Mouse (Mus musculus): Measurements from ENCODE around the gene Stk38l. TPM values are rescaled to one million over a fixed set of nuclear protein-coding genes. Genes with fewer than 3 reads are reported as not detected.
"Not testable (repeated sequence)": the region's sequence is repeated elsewhere in the genome, so short reads cannot be mapped to it uniquely, and the experiment has no call there.

Gene Stk38l
- polyA plus RNA-seq, 1 experiment: 1.2 TPM

- no peaks in the 10 kb centered on the region for H3K27me3 ChIP-seq (ENCODE audit: control insufficient read depth, insufficient read depth, low read length)
- no peaks in the 10 kb centered on the region for H3K4me1 ChIP-seq (ENCODE audit: control insufficient read depth, insufficient read depth, insufficient read length)
- no peak overlapping the region for H3K27ac ChIP-seq (ENCODE audit: insufficient read depth, low read length)
- TF ChIP-seq POLR2A (IDR thresholded peaks at IDR 0.05; ENCODE audit: low read depth, low read length) (no peak), CTCF (IDR thresholded peaks at IDR 0.05; ENCODE audit: extremely low read depth, insufficient read depth, insufficient read length, insufficient replicate concordance) (no peak)
- 91% methylated on average over 4 of the region's 4 CpGs for WGBS
- H3K4me3 ChIP-seq (ENCODE audit: extremely low read depth, insufficient read depth, insufficient read length): no peak overlapping the region
- peaks cover 10% of the 10 kb centered on the region for H3K36me3 ChIP-seq (ENCODE audit: control insufficient read depth, insufficient read depth, low read length)
- no peak for DNase-seq (ENCODE audit: low read depth in 1 of 2, low spot score in 2 of 2)
Measured at GRCm38 (mm10) chr6:146765270-146765669, 40.5 kb downstream of the Stk38l start.

GRCm38 (mm10) chr6:146768813-146769404 is 44.1 kb downstream of the Stk38l start:
- 95% methylated on average over 10 of the region's 10 CpGs for WGBS
- DNase-seq (ENCODE audit: low read depth in 1 of 2, low spot score in 2 of 2): no peak
- peaks cover 15% of the 10 kb centered on the region for H3K36me3 ChIP-seq (ENCODE audit: control insufficient read depth, insufficient read depth, low read length)
- no peak overlapping the region for H3K27ac ChIP-seq (ENCODE audit: insufficient read depth, low read length)
- no peaks in the 10 kb centered on the region for H3K4me1 ChIP-seq (ENCODE audit: control insufficient read depth, insufficient read depth, insufficient read length)
- no peak overlapping the region for H3K4me3 ChIP-seq (ENCODE audit: extremely low read depth, insufficient read depth, insufficient read length)
- H3K27me3 ChIP-seq (ENCODE audit: control insufficient read depth, insufficient read depth, low read length): no peaks in the 10 kb centered on the region
- no peak for TF ChIP-seq CTCF (IDR thresholded peaks at IDR 0.05; ENCODE audit: extremely low read depth, insufficient read depth, insufficient read length, insufficient replicate concordance)
- TF ChIP-seq POLR2A (IDR thresholded peaks at IDR 0.05; ENCODE audit: low read depth, low read length): no peak

GRCm38 (mm10) chr6:146770005-146770745 is 45.4 kb downstream of the Stk38l start:
- H3K4me1 ChIP-seq (ENCODE audit: control insufficient read depth, insufficient read depth, insufficient read length): no peaks in the 10 kb centered on the region
- no peak for DNase-seq (ENCODE audit: low read depth in 1 of 2, low spot score in 2 of 2)
- TF ChIP-seq POLR2A (IDR thresholded peaks at IDR 0.05; ENCODE audit: low read depth, low read length): no peak
- no peak for TF ChIP-seq CTCF (IDR thresholded peaks at IDR 0.05; ENCODE audit: extremely low read depth, insufficient read depth, insufficient read length, insufficient replicate concordance)
- WGBS: 53% methylated on average over 6 of the region's 6 CpGs
- no peak overlapping the region for H3K4me3 ChIP-seq (ENCODE audit: extremely low read depth, insufficient read depth, insufficient read length)
- no peak overlapping the region for H3K27ac ChIP-seq (ENCODE audit: insufficient read depth, low read length)
- peaks cover 15% of the 10 kb centered on the region for H3K36me3 ChIP-seq (ENCODE audit: control insufficient read depth, insufficient read depth, low read length)
- no peaks in the 10 kb centered on the region for H3K27me3 ChIP-seq (ENCODE audit: control insufficient read depth, insufficient read depth, low read length)

GRCm38 (mm10) chr6:146770808-146771207 is 46.0 kb downstream of the Stk38l start:
- peaks cover 16% of the 10 kb centered on the region for H3K36me3 ChIP-seq (ENCODE audit: control insufficient read depth, insufficient read depth, low read length)
- no peak for DNase-seq (ENCODE audit: low read depth in 1 of 2, low spot score in 2 of 2)
- no peak for TF ChIP-seq POLR2A (IDR thresholded peaks at IDR 0.05; ENCODE audit: low read depth, low read length)
- no peak for TF ChIP-seq CTCF (IDR thresholded peaks at IDR 0.05; ENCODE audit: extremely low read depth, insufficient read depth, insufficient read length, insufficient replicate concordance)
- H3K27me3 ChIP-seq (ENCODE audit: control insufficient read depth, insufficient read depth, low read length): no peaks in the 10 kb centered on the region
- WGBS: 81% methylated on average over 5 of the region's 5 CpGs
- H3K27ac ChIP-seq (ENCODE audit: insufficient read depth, low read length): no peak overlapping the region
- H3K4me3 ChIP-seq (ENCODE audit: extremely low read depth, insufficient read depth, insufficient read length): no peak overlapping the region
- H3K4me1 ChIP-seq (ENCODE audit: control insufficient read depth, insufficient read depth, insufficient read length): no peaks in the 10 kb centered on the region

- not testable (repeated sequence) for H3K27me3 ChIP-seq (ENCODE audit: control insufficient read depth, insufficient read depth, low read length); H3K4me1 ChIP-seq (ENCODE audit: control insufficient read depth, insufficient read depth, insufficient read length); H3K4me3 ChIP-seq (ENCODE audit: extremely low read depth, insufficient read depth, insufficient read length); H3K36me3 ChIP-seq (ENCODE audit: control insufficient read depth, insufficient read depth, low read length); H3K27ac ChIP-seq (ENCODE audit: insufficient read depth, low read length); DNase-seq (ENCODE audit: low read depth in 1 of 2, low spot score in 2 of 2)
- WGBS: 89% methylated on average over 8 of the region's 8 CpGs
Measured at GRCm38 (mm10) chr6:146775864-146776263, 51.1 kb downstream of the Stk38l start.

- DNase-seq (ENCODE audit: low read depth in 1 of 2, low spot score in 2 of 2): no peak
- TF ChIP-seq POLR2A (IDR thresholded peaks at IDR 0.05; ENCODE audit: low read depth, low read length) (no peak), CTCF (IDR thresholded peaks at IDR 0.05; ENCODE audit: extremely low read depth, insufficient read depth, insufficient read length, insufficient replicate concordance) (no peak)
- Histone ChIP-seq H3K27ac (ENCODE audit: insufficient read depth, low read length) (no peak overlapping the region), H3K4me1 (ENCODE audit: control insufficient read depth, insufficient read depth, insufficient read length) (no peaks in the 10 kb centered on the region; the same call in 1 of the 2 replicates), H3K27me3 (ENCODE audit: control insufficient read depth, insufficient read depth, low read length) (no peaks in the 10 kb centered on the region), H3K4me3 (ENCODE audit: extremely low read depth, insufficient read depth, insufficient read length) (no peak overlapping the region), H3K36me3 (ENCODE audit: control insufficient read depth, insufficient read depth, low read length) (peaks cover 6% of the 10 kb centered on the region)
- WGBS: 34% methylated on average over 2 of the region's 2 CpGs
Measured at GRCm38 (mm10) chr6:146776610-146777389, 52.0 kb downstream of the Stk38l start.
